Mouse (Mus musculus): ENCODE results near the gene Mrpl43. TPM values are rescaled to one million over a fixed set of nuclear protein-coding genes. Genes with fewer than 3 reads are reported as not detected.

Gene Mrpl43
- polyA plus RNA-seq, 1 experiment: 86.5 TPM

DNA sequence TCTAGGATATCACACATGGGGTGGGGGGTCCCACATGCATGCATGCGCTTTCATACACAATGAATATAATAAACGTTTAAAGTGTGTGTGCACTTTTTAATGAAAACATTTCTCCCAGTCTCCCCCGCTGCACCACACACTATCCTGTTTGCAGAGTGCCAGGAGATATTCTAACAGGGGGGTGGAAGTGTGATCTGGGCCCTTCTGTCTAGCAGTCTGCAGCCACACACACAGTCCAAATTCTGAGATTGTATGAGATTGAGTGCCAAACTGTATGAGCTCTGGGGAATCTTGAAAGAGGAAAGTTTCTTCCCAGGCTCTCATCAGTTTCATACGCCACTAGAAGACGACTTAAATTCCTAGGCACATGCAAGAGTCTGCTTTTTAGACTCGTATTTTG is 18.4 kb downstream of the Mrpl43 start:
- Histone ChIP-seq H3K4me1 (ENCODE audit: control insufficient read depth, insufficient read depth, low read length) (peaks cover 23% of the 10 kb centered on the region), H3K27me3 (replicated peaks; ENCODE audit: control insufficient read depth, insufficient read depth, low read length) (no peaks in the 10 kb centered on the region), H3K27ac (ENCODE audit: insufficient read depth, low read depth, low read length) (no peak overlapping the region), H3K36me3 (ENCODE audit: control insufficient read depth, insufficient read depth, low read length) (no peaks in the 10 kb centered on the region), H3K4me3 (ENCODE audit: insufficient read depth, low read depth, low read length) (no peak overlapping the region)
- no peak for DNase-seq
- 76% methylated on average over 6 of the region's 6 CpGs for WGBS
- TF ChIP-seq POLR2A (IDR thresholded peaks at IDR 0.05; ENCODE audit: low read depth, low read length) (no peak), CTCF (conservative IDR thresholded peaks at IDR 0.05; ENCODE audit: insufficient read depth, insufficient read length, low read depth, low read length) (no peak)

DNA sequence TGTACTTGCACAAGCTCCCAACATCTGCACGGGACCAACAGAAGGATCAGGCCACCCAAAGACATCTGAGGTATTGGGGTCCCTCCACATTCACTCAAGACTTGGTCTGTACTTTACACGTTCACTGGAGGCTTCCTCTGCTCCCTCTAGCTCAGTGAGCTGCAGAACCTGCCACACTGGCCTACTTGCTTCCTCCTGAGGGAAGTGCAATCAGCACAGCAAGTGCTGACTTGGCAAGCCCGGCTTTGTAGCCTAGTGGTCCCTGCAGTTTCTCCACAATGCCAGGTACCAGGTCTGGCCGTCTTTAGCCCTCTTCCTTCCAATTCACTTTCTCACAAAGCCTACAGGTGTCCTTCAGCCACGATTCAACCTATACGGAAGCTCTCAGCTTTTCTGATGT is 19.2 kb downstream of the Mrpl43 start:
- Histone ChIP-seq H3K36me3 (ENCODE audit: control insufficient read depth, insufficient read depth, low read length) (no peaks in the 10 kb centered on the region; the same call in 1 of the 2 replicates), H3K27ac (ENCODE audit: insufficient read depth, low read depth, low read length) (no peak overlapping the region), H3K4me1 (ENCODE audit: control insufficient read depth, insufficient read depth, low read length) (peaks cover 23% of the 10 kb centered on the region), H3K4me3 (ENCODE audit: insufficient read depth, low read depth, low read length) (no peak overlapping the region), H3K27me3 (replicated peaks; ENCODE audit: control insufficient read depth, insufficient read depth, low read length) (no peaks in the 10 kb centered on the region)
- no peak for TF ChIP-seq CTCF (conservative IDR thresholded peaks at IDR 0.05; ENCODE audit: insufficient read depth, insufficient read length, low read depth, low read length)
- no peak for TF ChIP-seq POLR2A (IDR thresholded peaks at IDR 0.05; ENCODE audit: low read depth, low read length)
- DNase-seq: no peak
- 77% methylated on average over 6 of the region's 6 CpGs for WGBS

DNA sequence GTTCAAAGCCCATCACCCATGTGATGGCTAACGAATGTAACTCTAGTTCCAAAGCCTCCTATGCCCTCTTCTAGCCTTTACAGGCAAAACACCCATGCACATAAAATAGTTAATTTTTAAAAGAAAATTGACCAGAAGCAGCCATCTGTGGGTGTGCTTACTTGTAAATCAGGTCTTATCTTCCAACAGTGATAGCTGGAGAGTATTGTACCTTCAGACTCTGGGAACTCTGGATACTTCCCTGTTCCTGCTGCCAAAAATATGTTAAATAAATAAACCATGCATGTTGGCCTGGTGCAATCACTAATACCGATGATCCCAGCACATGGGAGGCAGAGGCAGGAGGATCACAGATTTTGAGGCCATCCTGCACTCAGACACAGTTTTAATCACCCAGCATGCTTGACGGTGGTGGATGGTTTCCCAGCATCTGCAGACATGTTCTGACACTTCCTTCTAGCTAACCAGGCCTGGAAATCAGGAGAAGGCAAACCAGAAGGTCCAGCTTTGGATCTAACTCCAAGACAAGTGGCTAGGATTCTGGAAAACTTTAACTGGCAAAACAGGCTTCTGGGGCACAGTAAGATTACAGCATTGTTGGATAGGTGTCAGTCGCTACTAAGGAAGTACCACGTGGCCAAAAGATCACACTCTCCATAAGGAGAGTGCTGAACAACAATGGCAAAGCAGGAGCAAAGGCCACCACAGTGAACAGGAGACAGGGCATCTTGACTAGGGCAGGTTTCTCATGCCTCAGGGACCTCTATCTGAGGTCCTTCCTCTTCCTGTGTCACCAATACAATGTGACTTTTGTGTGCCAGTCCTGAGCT is 20.9 kb downstream of the Mrpl43 start:
- Histone ChIP-seq H3K27ac (ENCODE audit: insufficient read depth, low read depth, low read length) (no peak overlapping the region; the same call in 1 of the 2 replicates), H3K4me3 (ENCODE audit: insufficient read depth, low read depth, low read length) (no peak overlapping the region), H3K27me3 (replicated peaks; ENCODE audit: control insufficient read depth, insufficient read depth, low read length) (no peaks in the 10 kb centered on the region), H3K36me3 (ENCODE audit: control insufficient read depth, insufficient read depth, low read length) (peaks cover 2% of the 10 kb centered on the region; the same call in 1 of the 2 replicates), H3K4me1 (ENCODE audit: control insufficient read depth, insufficient read depth, low read length) (peaks cover 13% of the 10 kb centered on the region)
- WGBS: 26% methylated on average over 5 of the region's 5 CpGs
- TF ChIP-seq CTCF (conservative IDR thresholded peaks at IDR 0.05; ENCODE audit: insufficient read depth, insufficient read length, low read depth, low read length) (no peak), POLR2A (IDR thresholded peaks at IDR 0.05; ENCODE audit: low read depth, low read length) (no peak)
- DNase-seq: peak; percentile 73

DNA sequence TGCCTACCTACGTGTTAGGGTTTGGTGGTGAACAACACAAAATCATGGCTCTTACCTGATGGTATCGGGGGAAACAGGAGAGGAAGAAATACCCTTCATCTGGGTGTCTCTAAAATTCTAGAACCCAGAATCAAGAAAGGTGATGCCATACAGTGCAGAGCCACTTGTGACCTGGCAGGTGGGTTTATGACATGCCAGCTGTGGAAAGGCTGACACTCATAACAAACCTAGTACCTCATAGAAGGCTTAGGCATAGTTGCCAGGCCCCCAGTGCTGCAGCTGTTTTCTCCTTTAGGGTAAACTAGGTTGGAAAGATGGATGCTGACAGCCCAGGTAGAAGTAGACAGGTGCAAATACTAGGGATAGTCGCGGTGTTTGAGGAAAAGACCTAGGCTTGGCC is 21.8 kb downstream of the Mrpl43 start:
- DNase-seq: no peak
- TF ChIP-seq POLR2A (IDR thresholded peaks at IDR 0.05; ENCODE audit: low read depth, low read length): no peak
- no peak for TF ChIP-seq CTCF (conservative IDR thresholded peaks at IDR 0.05; ENCODE audit: insufficient read depth, insufficient read length, low read depth, low read length)
- H3K4me3 ChIP-seq (ENCODE audit: insufficient read depth, low read depth, low read length): no peak overlapping the region
- peaks cover 9% of the 10 kb centered on the region for H3K4me1 ChIP-seq (ENCODE audit: control insufficient read depth, insufficient read depth, low read length)
- peaks cover 2% of the 10 kb centered on the region; the same call in 1 of the 2 replicates for H3K36me3 ChIP-seq (ENCODE audit: control insufficient read depth, insufficient read depth, low read length)
- no peaks in the 10 kb centered on the region for H3K27me3 ChIP-seq (replicated peaks; ENCODE audit: control insufficient read depth, insufficient read depth, low read length)
- 94% methylated on average over 4 of the region's 4 CpGs for WGBS
- H3K27ac ChIP-seq (ENCODE audit: insufficient read depth, low read depth, low read length): no peak overlapping the region

DNA sequence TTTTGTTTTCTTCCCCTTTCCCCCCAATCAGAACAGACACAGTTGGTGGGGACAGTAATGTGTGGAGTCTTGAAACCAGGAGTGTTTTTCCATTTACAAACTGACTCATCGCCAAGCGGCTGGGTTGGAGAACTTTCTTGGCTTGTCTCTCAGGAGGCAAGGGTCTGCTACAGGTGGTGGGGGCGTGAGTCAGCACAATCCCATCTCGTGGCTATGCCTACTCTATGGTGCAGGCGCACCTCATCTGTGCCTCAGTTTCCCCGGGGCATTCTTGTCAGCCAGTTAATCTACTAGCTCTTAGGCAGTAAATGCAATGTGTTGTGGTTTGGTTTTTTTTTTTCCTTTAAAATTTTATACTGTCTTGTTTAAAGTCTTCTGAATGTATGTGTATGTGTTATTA is 22.9 kb downstream of the Mrpl43 start:
- H3K27ac ChIP-seq (ENCODE audit: insufficient read depth, low read depth, low read length): no peak overlapping the region
- 87% methylated on average over 6 of the region's 6 CpGs for WGBS
- no peak for TF ChIP-seq CTCF (conservative IDR thresholded peaks at IDR 0.05; ENCODE audit: insufficient read depth, insufficient read length, low read depth, low read length)
- TF ChIP-seq POLR2A (IDR thresholded peaks at IDR 0.05; ENCODE audit: low read depth, low read length): no peak
- H3K27me3 ChIP-seq (replicated peaks; ENCODE audit: control insufficient read depth, insufficient read depth, low read length): no peaks in the 10 kb centered on the region
- DNase-seq: no peak
- H3K4me1 ChIP-seq (ENCODE audit: control insufficient read depth, insufficient read depth, low read length): peaks cover 9% of the 10 kb centered on the region
- H3K4me3 ChIP-seq (ENCODE audit: insufficient read depth, low read depth, low read length): no peak overlapping the region
- peaks cover 3% of the 10 kb centered on the region; the same call in 1 of the 2 replicates for H3K36me3 ChIP-seq (ENCODE audit: control insufficient read depth, insufficient read depth, low read length)

DNA sequence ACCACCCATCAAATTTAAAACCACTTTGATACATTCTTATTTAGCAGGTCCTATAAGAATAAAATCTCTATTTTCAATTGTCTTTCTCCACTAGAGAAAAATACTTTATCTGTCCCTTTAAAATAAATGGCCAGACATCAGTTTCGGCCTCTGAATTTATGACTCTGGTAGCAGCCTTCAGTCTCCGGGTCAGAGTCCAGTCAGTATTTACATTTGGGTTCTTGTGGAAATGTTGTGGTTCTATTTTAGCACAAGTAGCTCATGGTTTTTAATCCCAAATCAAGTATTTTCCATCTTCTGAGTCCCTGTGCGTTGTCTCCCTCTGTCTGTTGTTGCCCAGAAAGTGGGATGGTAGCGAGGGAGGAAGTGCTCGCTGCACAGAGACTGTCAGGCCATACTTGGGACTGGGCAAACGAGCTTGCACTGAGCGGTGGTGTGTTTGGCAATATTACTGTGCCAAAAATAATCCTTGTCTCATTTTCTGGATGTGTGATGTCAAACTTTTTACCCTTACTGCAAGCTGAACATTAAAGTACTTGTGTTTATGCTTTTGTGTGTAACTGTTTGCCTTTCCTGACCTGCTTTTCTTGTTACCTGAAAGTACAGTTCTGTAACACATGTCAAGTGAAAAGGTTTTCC is 23.6 kb downstream of the Mrpl43 start:
- Histone ChIP-seq H3K4me1 (ENCODE audit: control insufficient read depth, insufficient read depth, low read length) (peaks cover 9% of the 10 kb centered on the region), H3K36me3 (ENCODE audit: control insufficient read depth, insufficient read depth, low read length) (peaks cover 8% of the 10 kb centered on the region; the same call in 1 of the 2 replicates), H3K27ac (ENCODE audit: insufficient read depth, low read depth, low read length) (peak overlapping the region; percentile 12; the same call in 1 of the 2 replicates), H3K4me3 (ENCODE audit: insufficient read depth, low read depth, low read length) (no peak overlapping the region), H3K27me3 (replicated peaks; ENCODE audit: control insufficient read depth, insufficient read depth, low read length) (no peaks in the 10 kb centered on the region)
- 38% methylated on average over 7 of the region's 7 CpGs for whole genome bisulfite sequencing
- peak; percentile 30 for DNase-seq
- no peak for TF ChIP-seq POLR2A (IDR thresholded peaks at IDR 0.05; ENCODE audit: low read depth, low read length)
- no peak for TF ChIP-seq CTCF (conservative IDR thresholded peaks at IDR 0.05; ENCODE audit: insufficient read depth, insufficient read length, low read depth, low read length)

DNA sequence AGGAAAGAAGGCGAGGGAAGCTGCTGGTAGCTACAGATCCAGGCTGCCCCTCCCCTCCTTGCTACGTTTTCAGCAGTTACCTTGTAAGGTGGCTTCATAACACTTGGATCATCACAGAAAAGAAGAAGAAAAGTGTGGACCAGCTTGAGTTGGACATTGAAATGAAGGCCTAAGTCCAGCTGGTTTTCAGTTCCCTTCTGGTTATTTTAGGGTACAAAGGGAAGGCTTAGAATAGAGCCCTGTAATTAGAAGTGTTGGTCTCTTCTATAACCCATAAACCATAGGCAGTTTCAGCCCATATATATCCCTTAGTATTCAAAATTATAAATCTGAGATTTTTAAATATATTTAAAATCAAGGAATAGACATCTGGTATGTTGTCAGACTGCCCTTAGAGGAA is 25.5 kb downstream of the Mrpl43 start:
- no peaks in the 10 kb centered on the region for H3K27me3 ChIP-seq (replicated peaks; ENCODE audit: control insufficient read depth, insufficient read depth, low read length)
- TF ChIP-seq POLR2A (IDR thresholded peaks at IDR 0.05; ENCODE audit: low read depth, low read length) (no peak), CTCF (conservative IDR thresholded peaks at IDR 0.05; ENCODE audit: insufficient read depth, insufficient read length, low read depth, low read length) (no peak)
- 60% methylated on average over 2 of the region's 2 CpGs for WGBS
- no peak overlapping the region for H3K4me3 ChIP-seq (ENCODE audit: insufficient read depth, low read depth, low read length)
- H3K36me3 ChIP-seq (ENCODE audit: control insufficient read depth, insufficient read depth, low read length): peaks cover 8% of the 10 kb centered on the region
- H3K27ac ChIP-seq (ENCODE audit: insufficient read depth, low read depth, low read length): no peak overlapping the region
- no peak for DNase-seq
- H3K4me1 ChIP-seq (ENCODE audit: control insufficient read depth, insufficient read depth, low read length): peaks cover 6% of the 10 kb centered on the region
